Mouse (Mus musculus) activated CD4-positive, CD25-positive, alpha-beta regulatory T cell, adult 4 months (primary cell): ENCODE results near the gene Ppp1r13b. TPM values are rescaled to one million over a fixed set of nuclear protein-coding genes. Genes with fewer than 3 reads are reported as not detected.

Experiments
- ATAC-seq: one replicate; pipeline ENCODE4 v1.8.0; 2017
- polyA plus RNA-seq, 2 experiments: library from polyadenylated mRNA; unstranded; fragments of 100-300 nt; shearing (Covaris generic); gene quantifications; one replicate each; pipeline ENCODE4 v1.2.1; 2017

Gene Ppp1r13b
- polyA plus RNA-seq, 2 experiments from 2014 or later, result 8.0 to 10.3 TPM

DNA sequence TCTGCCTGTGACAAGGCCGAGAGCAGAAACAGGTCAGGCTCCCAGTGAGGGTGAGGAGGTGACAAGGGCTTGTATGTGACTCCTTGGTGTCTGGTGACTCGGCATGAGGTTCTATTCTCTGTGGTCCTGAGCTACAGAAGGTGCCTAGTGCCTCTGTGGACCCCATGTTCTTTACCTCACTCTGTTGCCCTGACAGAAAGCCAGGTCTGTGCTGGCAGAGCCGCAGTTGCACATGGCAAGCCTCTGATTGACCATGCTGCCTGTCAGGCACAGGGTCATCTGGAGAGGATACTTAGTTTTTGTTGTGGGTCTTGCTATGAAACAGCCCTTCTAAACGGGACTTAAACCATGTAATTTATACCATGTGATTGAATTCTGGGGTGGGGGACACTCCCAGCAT is 86.0 kb downstream of the Ppp1r13b start:
- no peak for ATAC-seq

DNA sequence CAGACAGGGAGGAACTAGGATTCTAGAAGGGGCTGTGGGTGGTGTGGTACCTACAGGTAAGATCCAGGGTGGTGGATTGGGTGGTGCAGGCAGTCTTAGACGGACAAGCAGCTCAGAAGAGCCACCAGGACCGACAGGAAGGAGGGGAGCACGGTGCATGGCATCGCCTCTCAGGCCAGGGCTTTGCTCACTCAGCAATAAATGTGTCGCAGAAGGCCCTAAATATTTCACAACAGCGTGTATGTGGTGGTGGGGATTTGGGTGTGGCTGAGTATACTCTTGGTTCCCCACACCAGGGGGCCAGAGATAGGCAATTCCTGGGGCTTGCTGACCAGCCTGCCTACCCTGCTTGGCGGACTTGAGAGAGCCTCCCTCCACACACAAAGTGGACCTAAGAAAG is 87.2 kb downstream of the Ppp1r13b start:
- no peak for ATAC-seq

DNA sequence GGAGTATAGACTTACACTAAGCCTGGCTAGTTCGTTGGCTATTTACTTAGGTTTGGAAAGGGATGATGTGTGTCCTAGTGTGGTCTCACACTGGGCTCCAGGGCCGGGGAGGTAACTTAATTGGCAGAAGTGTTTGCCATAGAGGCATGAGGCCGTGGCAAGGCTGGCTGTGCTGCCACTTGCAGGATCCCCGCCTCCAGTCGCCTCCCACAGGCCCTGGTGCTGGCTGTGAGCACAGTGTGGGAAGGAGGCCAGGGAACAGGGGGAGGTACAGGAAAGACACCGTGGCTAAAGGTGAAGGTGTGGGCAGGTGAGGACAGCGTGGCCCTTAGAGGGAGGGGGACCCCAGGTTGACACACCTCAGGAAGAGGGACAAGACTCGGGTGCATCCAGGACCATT is 88.0 kb downstream of the Ppp1r13b start:
- no peak for ATAC-seq

- no peak for ATAC-seq
Measured at GRCm38 (mm10) chr12:111817991-111818390, 89.9 kb downstream of the Ppp1r13b start.

GRCm38 (mm10) chr12:111816967-111817366 is 90.9 kb downstream of the Ppp1r13b start:
- no peak for ATAC-seq

GRCm38 (mm10) chr12:111816528-111816927 is 91.4 kb downstream of the Ppp1r13b start:
- no peak for ATAC-seq

DNA sequence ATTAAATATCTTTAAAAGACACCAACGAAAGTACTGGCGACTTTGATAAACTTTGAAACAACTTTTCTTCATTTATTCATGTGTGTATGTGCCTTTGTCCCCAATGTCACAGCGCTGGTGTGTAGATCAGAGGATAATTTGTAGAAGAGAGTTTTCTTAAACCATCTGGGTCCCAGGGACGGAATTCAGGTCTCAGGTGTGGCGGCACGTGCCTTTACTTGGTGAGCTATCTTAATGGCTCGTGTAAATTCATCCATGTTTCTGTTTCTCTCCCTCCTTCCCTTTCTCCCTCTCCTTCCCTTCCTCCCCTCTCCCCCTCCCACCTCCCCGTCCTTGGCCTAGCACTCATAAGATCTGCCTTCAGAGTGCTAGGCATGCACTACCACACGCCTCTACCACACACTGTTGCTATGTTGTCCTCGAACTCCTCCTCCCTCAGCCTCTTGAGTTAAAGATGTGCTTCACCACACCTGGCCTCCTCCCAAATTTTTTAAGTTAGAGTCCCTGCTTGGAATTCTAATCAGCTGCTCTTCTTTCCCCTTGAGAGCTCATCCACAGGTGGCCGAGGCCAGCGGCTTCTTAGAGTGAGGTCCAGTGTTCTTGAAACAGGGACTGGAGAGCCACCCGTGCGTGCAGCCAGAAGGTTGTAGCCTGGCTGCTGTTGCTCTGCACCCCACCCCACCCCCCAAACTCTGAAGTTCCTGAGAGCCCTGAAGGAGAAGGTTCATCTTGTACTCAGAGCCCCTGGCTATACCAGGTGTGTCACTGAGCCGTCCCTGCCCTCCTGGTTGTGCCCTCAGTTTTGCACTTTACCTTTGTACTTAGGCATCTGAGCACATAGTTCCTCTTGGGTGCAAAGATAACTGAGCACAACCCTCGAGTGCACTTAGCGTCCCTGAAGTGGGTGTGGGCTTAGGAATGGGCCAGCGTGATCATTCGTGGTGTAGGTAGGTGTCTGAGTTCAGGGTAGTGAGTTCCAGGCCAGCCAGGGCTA is 92.8 kb downstream of the Ppp1r13b start:
- ATAC-seq, result no peak

DNA sequence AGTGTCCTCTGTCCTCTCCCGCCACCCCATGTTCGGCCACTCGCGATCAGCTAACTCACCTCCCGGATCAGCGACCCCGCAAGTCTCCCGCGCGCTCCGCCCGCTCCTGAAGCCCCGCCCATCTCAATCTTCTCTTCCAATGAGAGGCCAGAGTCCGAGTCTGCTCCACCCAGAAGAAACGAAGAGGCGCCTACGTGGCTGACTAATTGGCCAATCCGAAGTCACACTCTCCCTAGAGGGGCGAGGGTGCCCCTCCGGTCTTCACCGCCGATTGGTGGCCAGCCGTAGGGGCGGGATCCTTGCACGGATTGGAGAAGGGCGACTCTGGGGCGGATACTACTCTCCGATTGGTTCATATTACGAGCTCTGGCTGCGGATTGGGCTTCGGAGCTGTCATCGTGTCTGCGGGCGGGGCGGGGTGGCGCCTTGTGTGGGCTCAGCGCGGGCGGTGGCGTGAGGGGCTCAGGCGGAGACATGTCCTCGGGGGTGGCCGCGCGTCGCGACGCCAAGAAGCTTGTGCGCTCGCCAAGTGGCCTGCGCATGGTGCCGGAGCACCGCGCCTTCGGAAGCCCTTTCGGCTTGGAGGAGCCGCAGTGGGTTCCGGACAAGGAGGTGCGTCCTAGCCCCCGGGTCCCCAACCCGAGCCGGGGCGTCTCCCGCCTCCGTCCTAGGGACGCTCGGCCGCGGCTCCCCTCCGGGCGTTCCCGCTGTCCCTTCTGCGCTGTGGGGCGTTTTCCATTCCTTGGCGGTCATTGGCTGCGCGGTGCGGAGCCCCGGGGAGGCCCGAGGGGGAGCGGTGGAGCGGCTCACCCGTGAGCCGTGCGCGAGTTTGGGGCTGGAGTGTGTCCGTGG is 93.9 kb downstream of the Ppp1r13b start, which contains the start of the genes Xrcc3 and Zfyve21:
Xrcc3 (minus strand) TSS at position 108 of the 852 bp plus-strand sequence.
Zfyve21 (plus strand) TSS at position 405 of the 852 bp plus-strand sequence.
- ATAC-seq, result peak; percentile 97

GRCm38 (mm10) chr12:111813111-111813765 is 94.7 kb downstream of the Ppp1r13b start:
- peak; percentile 5 for ATAC-seq

DNA sequence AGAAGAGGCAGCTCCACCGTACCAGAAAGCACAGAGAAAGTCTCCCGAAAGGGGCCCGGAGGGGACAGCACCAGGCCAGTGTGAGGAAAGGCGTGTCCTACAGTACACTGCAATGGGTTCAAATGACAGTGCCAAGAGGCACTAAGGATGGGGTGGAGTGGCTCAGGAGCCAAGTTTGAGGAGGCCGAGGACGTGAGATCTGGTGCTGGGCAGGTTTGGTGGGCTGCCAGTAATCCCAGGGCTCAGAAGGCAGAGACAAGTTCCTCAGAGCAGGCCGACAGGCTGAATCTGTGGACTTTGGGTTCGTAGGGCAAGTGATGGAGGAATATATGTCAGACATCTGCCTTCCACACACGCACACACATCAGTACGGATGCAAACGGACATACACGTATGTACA is 95.3 kb downstream of the Ppp1r13b start:
- ATAC-seq, result no peak

- ATAC-seq, result no peak
Measured at GRCm38 (mm10) chr12:111812075-111812474, 95.8 kb downstream of the Ppp1r13b start.

DNA sequence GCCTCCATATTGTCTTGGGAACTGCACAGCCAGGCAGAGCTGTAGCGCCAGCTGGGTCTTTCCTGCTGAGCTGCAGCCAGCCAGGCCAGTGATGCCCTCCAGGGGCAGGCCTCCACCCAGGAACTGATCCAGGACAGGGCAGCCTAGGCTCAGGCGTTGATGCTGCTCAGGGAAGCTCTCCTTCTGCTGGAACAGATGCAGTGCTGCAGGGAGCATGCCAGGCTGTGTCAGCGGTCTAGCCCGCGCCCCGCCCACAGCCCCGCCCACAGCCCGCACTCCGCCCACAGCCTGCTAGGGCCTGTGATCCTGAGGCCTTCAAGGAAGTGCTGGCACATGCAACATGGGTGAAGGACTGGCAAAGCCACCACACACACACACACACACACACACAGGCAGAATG is 98.1 kb downstream of the Ppp1r13b start:
- ATAC-seq, result no peak

GRCm38 (mm10) chr12:111808775-111809174 is 99.1 kb downstream of the Ppp1r13b start:
- ATAC-seq, result no peak

- ATAC-seq, result no peak
Measured at GRCm38 (mm10) chr12:111803538-111803937, 104.4 kb downstream of the Ppp1r13b start.

DNA sequence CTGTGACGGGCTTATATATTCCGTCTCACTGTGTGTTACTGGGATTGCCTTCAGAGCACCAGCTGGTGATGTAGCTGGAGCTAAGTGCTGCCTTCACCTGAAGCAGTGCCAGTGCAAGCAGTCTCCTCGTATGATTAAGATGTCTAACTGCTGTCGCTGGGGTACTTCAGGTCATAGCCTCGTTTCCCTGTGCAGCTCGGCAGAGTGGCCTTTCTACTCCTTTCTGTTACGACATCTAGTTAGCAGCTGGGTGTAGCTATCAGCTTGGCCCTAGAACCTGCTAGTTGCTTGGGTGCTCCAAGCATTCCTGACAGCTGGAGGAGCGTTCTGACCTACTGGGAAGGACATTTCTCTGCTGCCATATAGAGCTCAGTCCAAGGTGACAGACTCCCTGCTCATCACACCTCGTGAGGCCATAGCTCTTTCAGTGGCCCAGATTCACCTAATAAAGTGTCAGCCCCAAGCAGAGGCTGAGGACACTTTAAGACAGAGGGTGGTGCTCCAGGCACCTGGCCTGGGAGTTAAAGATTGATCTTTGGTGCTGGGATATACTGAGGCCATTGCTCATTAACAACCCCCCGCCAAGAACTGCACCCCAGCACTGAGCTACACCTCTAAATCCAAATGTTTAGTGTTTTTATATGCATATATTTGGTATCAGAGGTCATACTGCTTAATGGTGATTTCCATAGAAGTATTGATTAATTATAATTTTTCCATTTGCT is 107.3 kb downstream of the Ppp1r13b start:
- ATAC-seq, result no peak

DNA sequence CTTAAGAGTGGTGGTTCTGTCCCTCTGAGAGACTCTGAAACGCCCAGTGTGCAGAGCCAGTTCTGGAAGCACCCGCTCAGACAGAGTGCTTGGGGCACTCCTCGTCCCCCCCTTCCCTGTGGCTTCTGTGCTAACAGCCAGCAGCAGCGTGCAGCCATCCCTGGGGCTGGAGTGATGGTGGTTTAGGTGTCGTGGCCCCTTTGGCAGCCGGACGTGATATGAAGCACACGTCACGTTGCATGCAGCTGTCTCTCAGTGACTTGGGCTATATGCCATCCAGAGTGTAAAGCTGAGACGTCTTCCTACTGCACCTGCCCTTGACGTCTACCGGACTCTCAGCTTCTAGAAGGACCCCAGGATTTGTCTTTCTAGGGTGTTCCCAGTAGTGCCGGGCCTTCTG is 109.4 kb downstream of the Ppp1r13b start:
- no peak for ATAC-seq

DNA sequence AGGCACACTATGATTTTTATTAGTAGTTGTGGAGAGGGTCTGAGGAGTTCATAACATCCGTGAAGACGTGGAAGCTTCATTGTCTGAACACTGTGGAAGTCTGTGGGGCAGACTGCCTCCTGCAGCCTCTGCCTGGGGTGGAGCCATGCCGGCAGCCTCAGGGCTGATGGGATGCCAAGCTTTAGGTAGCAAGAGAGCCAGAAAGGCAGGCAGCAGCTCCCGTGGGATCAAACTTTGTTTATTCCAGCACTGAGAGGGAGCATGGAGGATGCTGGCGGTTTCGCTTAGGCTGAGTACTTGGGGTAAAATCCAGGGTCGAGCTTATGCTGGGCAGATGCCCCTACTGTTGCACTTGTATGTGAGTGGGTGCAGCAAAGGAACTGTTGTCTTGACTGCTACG is 110.7 kb downstream of the Ppp1r13b start:
- no peak for ATAC-seq

DNA sequence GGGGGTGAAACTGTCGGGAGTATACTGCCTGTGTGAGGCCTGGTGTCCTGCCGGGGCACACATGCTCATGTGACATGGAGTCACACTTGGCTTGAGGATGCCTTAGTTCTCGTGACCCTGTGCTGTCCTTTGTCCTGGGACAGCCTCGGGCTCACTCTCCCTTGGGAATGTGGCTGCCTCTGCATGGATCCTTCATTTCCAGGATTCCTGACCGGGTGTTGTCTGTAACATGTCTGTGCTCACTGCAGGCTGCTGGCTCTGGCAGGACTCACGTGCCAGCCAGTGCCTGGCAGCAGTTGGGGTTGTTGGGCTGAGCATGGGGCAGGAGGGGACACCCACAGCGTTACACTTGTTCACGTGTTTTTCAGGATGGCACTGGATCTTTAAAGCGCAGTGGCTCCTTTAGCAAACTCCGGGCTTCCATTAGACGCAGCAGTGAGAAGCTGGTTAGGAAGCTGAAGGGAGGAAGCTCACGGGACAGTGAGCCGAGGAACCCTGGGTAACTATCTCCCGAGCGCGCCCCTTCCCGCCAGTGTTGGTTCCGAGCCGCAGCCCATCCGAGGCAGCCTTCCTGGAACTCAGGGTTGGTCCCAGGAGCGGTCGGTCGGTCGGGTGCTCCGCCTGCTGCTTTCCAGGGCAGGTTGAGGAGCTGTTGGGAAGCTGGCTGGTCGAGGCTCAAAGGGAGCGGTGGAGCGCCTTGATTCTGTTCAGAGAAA is 112.6 kb downstream of the Ppp1r13b start:
- no peak for ATAC-seq

GRCm38 (mm10) chr12:111794526-111795179 is 113.3 kb downstream of the Ppp1r13b start:
- ATAC-seq, result no peak

GRCm38 (mm10) chr12:111794102-111794501 is 113.8 kb downstream of the Ppp1r13b start:
- no peak for ATAC-seq
